Mouse (Mus musculus): ENCODE data around the gene Mapk12.

GRCm38 (mm10) chr15:89184937-89185227 lies 44.4 kb upstream of the Mapk12 start:
- TF ChIP-seq HCFC1 (IDR thresholded peaks at IDR 0.05; ENCODE audit: borderline replicate concordance, insufficient read depth, low read length): no peak
- no peak for TF ChIP-seq ZNF384 (IDR thresholded peaks at IDR 0.05; ENCODE audit: low read depth, low read length)
- no peak for TF ChIP-seq CHD2 (IDR thresholded peaks at IDR 0.05; ENCODE audit: low read depth, low read length)
- TF ChIP-seq ZC3H11A (IDR thresholded peaks at IDR 0.05; ENCODE audit: borderline replicate concordance, low read depth, low read length): no peak
- TF ChIP-seq MAFK (IDR thresholded peaks at IDR 0.05; ENCODE audit: insufficient read depth, low read depth, low read length): no peak
